Mouse (Mus musculus): ENCODE results near the gene Aurkb. TPM values are rescaled to one million over a fixed set of nuclear protein-coding genes. Genes with fewer than 3 reads are reported as not detected.

Gene Aurkb
- polyA plus RNA-seq, 1 experiment from 2014 or later = 217 TPM

DNA sequence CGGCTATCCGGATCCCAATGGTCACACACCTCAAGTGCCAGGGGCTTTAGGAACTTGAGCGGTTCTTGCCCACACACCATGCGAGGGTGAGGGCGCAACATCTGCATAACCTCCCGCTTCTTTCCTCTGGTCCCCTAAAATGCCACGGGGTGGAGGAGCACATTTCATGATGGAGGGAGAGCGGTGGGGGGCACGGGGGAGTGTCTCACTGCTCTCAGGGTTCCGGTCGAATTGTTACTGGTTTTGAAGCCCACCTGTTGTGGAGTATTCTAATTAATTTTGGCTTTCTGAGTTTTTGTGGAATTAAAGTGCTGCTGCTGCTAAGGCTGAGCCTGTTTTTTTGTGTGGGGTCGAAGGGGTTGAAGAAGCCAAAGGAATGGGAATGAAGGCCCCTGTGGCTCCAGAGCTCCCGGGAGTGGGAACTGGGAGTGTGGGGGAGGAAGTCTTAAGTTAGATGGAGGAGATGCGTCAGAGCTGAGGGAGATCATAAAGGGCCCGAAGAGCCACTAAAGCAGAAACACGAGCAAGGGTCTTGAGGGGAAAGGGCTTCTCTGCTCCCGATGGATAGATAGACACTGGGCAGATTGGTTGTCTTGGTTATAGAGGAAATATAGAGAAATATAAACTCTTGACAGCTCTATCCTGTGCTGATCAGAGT lies 15.9 kb downstream of the Aurkb start:
- no peak overlapping the region for H3K27ac ChIP-seq
- no peaks in the 10 kb centered on the region for H3K36me3 ChIP-seq
- peaks cover 54% of the 10 kb centered on the region for H3K4me1 ChIP-seq
- WGBS = 6% methylated on average over 17 of the region's 17 CpGs
- peak overlapping the region; percentile 80 for H3K4me3 ChIP-seq
- 0 out of 2 replicates have a peak, but pooled peaks cover 5% of the 10 kb centered on the region for H3K27me3 ChIP-seq (ENCODE audit: low read depth, poor library complexity, severe bottlenecking)
- DNase-seq (ENCODE audit: low spot score) = peak; percentile 50
- no peaks in the 10 kb centered on the region for H3K9me3 ChIP-seq (replicated peaks)

GRCm38 (mm10) chr11:69062194-69062760 lies 16.8 kb downstream of the Aurkb start:
- Histone ChIP-seq H3K36me3 (no peaks in the 10 kb centered on the region), H3K4me3 (peak overlapping the region; percentile 81), H3K4me1 (peaks cover 61% of the 10 kb centered on the region), H3K9me3 (replicated peaks) (no peaks in the 10 kb centered on the region), H3K27ac (no peak overlapping the region), H3K27me3 (ENCODE audit: low read depth, poor library complexity, severe bottlenecking) (0 out of 2 replicates have a peak, but pooled peaks cover 5% of the 10 kb centered on the region)
- under 1% methylated on average over 17 of the region's 17 CpGs for WGBS
- DNase-seq (ENCODE audit: low spot score) = peak; percentile 74

GRCm38 (mm10) chr11:69062761-69063224 lies 17.3 kb downstream of the Aurkb start:
- peak overlapping the region; percentile 75 for H3K27ac ChIP-seq
- H3K4me3 ChIP-seq = peak overlapping the region; percentile 81
- DNase-seq (ENCODE audit: low spot score) = peak; percentile 96
- 0 out of 2 replicates have a peak, but pooled peaks cover 5% of the 10 kb centered on the region for H3K27me3 ChIP-seq (ENCODE audit: low read depth, poor library complexity, severe bottlenecking)
- WGBS = under 1% methylated on average over 19 of the region's 19 CpGs
- peaks cover 61% of the 10 kb centered on the region for H3K4me1 ChIP-seq
- H3K9me3 ChIP-seq (replicated peaks) = no peaks in the 10 kb centered on the region
- no peaks in the 10 kb centered on the region for H3K36me3 ChIP-seq

DNA sequence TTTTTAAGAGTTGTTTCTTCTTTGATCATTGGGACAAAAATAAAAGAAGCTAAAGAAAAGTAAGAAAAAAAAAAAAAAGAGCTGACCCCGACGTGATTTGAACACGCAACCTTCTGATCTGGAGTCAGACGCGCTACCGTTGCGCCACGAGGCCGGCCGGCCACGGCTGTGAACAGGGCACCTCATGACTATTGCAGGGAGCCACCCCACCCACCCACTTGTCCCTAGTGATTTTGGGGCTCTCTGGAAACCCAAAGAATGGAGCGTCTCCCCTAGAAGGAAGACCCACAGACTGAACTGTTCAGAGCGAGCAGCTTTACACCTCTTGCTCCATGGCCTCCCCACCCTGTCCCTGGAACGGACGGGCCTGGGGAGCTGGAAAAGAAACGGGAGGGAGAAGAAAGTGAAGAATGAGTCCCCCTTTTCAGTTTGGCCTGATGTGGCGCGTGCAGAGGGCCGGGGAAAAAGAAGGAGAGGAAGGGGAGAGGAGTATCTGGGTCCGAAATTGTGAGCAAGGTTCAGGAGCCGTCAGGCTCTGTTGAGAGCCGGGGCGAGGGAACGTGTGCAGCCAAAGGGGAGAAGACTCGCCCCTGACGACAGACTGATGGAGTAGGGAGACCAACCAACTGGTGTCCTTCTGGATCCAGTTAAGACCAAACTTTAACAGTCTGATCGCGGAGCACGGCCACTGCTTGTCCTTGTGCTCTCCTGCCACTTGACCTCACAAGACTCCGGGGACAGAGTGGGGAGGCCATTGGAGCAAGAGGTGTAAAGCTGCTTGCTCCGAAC lies 18.2 kb downstream of the Aurkb start:
- Histone ChIP-seq H3K36me3 (no peaks in the 10 kb centered on the region), H3K4me3 (peak overlapping the region; percentile 81), H3K27me3 (ENCODE audit: low read depth, poor library complexity, severe bottlenecking) (0 out of 2 replicates have a peak, but pooled peaks cover 5% of the 10 kb centered on the region), H3K27ac (peak overlapping the region; percentile 82), H3K9me3 (replicated peaks) (no peaks in the 10 kb centered on the region), H3K4me1 (peaks cover 57% of the 10 kb centered on the region)
- 0% methylated on average over 31 of the region's 31 CpGs for WGBS
- peak; percentile 96 for DNase-seq (ENCODE audit: low spot score)

DNA sequence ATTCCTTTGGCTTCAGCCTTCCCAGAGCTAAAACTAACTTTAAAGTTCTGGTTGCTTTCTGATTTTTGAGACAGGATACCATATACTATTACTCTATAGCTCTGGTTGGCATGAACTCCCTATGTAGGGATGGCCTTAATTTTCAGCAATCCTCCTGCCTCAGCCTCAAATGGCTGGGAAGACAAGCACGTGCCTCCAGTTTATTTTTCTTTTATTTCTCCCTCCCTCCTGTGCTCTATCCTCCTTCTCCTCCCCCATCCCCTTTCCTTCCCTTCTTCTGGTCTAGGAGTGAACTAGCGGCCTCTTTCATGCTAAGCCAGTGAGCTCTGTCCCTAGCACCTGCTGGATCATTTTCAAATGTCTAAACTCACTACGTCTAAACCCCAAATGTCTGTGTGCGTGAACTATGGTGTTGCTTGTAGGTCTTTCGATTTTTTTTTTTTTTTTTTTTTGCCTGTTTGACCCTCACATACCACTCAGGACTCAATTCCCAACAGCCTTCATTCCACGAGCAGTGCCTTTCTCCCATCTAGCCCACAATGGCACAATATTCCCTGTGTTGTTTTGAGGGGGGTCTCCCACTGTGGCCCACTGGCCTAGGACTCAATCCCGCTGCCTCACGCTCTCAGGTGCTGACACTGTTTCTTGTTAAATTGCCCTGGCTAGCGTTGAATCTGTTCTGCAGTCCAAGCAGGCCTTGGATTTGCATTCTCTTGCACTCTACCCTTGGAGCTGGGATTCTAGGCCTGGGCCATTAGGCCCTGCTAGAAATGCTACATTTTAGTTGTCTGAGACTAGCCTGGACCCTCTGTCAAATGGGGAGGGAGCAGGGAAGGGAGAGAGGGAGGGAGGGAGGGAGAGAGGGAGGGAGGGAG lies 19.0 kb downstream of the Aurkb start:
- 46% methylated on average over 9 of the region's 9 CpGs for WGBS
- DNase-seq (ENCODE audit: low spot score) = no peak
- Histone ChIP-seq H3K4me1 (peaks cover 53% of the 10 kb centered on the region), H3K36me3 (no peaks in the 10 kb centered on the region), H3K4me3 (peak overlapping the region; percentile 81), H3K27me3 (ENCODE audit: low read depth, poor library complexity, severe bottlenecking) (0 out of 2 replicates have a peak, but pooled peaks cover 5% of the 10 kb centered on the region), H3K27ac (peak overlapping the region; percentile 82; the same call in 1 of the 2 replicates), H3K9me3 (replicated peaks) (no peaks in the 10 kb centered on the region)

DNA sequence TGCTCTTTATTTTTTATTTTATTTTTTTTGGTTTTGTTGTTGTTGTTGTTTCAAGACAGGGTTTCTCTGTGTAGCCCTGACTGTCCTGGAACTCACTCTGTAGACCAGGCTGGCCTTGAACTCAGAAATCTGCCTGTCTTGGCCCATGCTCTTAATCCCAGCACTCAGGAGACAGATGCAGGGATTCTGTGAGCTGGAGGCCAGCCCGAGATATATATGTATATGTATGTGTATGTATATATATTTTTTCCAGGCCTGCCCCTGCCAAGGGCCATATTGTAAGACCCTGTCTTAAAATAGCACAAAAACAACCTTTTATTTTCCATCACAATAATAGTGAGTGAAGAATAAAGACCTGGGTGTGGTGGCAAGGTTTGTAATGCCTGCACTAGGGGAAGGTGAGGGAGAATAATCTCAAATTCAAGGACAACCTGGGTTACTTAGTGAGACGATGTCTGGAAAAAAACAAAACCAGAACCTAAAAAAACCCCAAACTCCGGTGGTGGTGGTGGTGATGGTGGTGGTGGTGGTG lies 20.0 kb downstream of the Aurkb start:
- Histone ChIP-seq H3K27ac (no peak overlapping the region), H3K9me3 (replicated peaks) (no peaks in the 10 kb centered on the region), H3K4me1 (peaks cover 51% of the 10 kb centered on the region), H3K4me3 (no peak overlapping the region), H3K36me3 (no peaks in the 10 kb centered on the region), H3K27me3 (ENCODE audit: low read depth, poor library complexity, severe bottlenecking) (0 out of 2 replicates have a peak, but pooled peaks cover 5% of the 10 kb centered on the region)
- 51% methylated on average over 3 of the region's 3 CpGs for WGBS
- DNase-seq (ENCODE audit: low spot score) = no peak

DNA sequence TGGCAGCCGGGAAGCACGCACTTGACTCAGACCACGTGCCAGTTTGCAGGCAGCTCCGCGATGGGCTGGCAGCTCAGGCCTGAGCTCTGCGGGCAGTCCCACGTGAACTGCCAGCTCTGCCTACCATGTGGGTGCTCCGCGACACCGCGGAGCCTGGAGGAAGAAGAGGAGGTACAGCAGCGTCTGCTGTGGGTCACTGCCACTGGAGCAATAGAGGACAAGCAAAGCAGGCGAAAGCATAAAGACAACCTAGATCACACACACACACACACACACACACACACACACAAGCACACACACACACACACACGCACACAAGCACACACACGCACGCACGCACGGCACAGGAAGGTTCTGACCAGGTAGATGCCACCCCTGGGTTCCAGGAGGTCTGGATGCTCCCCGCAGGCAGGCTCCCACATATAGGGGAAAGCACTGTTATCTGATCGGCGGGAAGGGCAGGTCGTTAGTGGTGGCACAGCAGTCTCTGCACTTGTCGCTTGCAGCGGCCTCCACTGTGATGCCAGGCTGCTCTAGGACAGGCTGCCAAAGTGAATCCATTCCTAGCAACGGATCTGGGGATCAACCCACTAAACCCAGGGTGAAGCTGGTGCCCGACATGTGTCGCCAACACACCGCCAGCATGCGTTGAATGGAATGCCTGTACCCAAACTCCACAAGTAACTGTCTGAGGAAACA lies 20.9 kb downstream of the Aurkb start:
- Histone ChIP-seq H3K27ac (peak overlapping the region; percentile 12), H3K4me1 (peaks cover 47% of the 10 kb centered on the region), H3K27me3 (ENCODE audit: low read depth, poor library complexity, severe bottlenecking) (0 out of 2 replicates have a peak, but pooled peaks cover 3% of the 10 kb centered on the region), H3K9me3 (replicated peaks) (no peaks in the 10 kb centered on the region), H3K4me3 (peak overlapping the region; percentile 54), H3K36me3 (no peaks in the 10 kb centered on the region)
- DNase-seq (ENCODE audit: low spot score) = peak; percentile 58
- WGBS = under 1% methylated on average over 28 of the region's 29 CpGs

DNA sequence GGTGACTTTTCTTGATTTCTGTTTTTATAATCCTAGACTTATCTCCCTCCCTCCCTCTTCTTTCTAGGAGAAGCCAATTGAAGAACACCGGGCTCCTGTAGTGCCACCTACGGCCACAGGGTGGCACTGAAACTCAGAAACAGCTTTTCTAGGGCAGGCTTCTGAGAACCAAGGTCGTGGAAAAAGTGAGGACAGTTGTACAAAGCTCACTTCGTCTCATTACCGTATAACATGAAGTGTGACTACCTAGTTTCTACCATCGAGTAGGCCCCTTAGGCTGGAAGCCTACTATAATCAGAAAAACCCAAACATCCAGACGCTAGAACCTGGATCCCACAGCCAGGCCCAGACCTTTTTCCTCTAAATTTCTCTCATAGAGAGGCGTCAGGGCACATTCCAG lies 21.5 kb downstream of the Aurkb start:
- peaks cover 46% of the 10 kb centered on the region for H3K4me1 ChIP-seq
- DNase-seq (ENCODE audit: low spot score) = peak; percentile 87
- no peaks in the 10 kb centered on the region for H3K36me3 ChIP-seq
- WGBS = 10% methylated on average over 8 of the region's 8 CpGs
- H3K9me3 ChIP-seq (replicated peaks) = no peaks in the 10 kb centered on the region
- no peak overlapping the region for H3K27ac ChIP-seq
- H3K4me3 ChIP-seq = peak overlapping the region; percentile 54
- no peaks in the 10 kb centered on the region for H3K27me3 ChIP-seq (ENCODE audit: low read depth, poor library complexity, severe bottlenecking)

DNA sequence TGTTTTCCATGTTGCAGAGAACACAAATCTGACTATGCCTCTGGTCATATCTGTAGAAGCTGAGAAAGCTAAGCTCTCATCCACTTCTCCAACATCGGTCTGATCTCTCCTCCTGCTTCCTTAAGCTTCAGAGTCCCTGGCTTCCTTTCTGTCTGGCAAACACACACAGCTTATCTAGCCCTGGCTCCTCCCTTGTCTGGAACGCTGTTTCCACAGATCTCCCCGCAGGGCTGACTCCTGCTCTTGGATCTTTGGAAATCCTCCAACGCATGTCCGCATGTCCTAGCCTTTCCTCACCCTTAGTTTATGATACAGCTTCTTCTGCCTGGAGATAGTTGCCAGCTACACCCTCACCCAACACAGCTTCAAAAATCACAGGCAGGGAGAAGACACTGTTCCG lies 22.2 kb downstream of the Aurkb start:
- 66% methylated on average over 6 of the region's 6 CpGs for WGBS
- H3K9me3 ChIP-seq (replicated peaks) = no peaks in the 10 kb centered on the region
- H3K4me3 ChIP-seq = no peak overlapping the region
- no peaks in the 10 kb centered on the region for H3K27me3 ChIP-seq (ENCODE audit: low read depth, poor library complexity, severe bottlenecking)
- no peaks in the 10 kb centered on the region for H3K36me3 ChIP-seq
- peaks cover 51% of the 10 kb centered on the region for H3K4me1 ChIP-seq
- H3K27ac ChIP-seq = no peak overlapping the region
- no peak for DNase-seq (ENCODE audit: low spot score)

- H3K4me1 ChIP-seq = peaks cover 58% of the 10 kb centered on the region
- H3K9me3 ChIP-seq (replicated peaks) = no peaks in the 10 kb centered on the region
- no peak for DNase-seq (ENCODE audit: low spot score)
- 1% methylated on average over 13 of the region's 13 CpGs for WGBS
- H3K4me3 ChIP-seq = peak overlapping the region; percentile 74
- H3K27me3 ChIP-seq (ENCODE audit: low read depth, poor library complexity, severe bottlenecking) = no peaks in the 10 kb centered on the region
- no peaks in the 10 kb centered on the region for H3K36me3 ChIP-seq
- H3K27ac ChIP-seq = peak overlapping the region; percentile 91
Observed at GRCm38 (mm10) chr11:69070093-69070492, 24.6 kb downstream of the Aurkb start.

DNA sequence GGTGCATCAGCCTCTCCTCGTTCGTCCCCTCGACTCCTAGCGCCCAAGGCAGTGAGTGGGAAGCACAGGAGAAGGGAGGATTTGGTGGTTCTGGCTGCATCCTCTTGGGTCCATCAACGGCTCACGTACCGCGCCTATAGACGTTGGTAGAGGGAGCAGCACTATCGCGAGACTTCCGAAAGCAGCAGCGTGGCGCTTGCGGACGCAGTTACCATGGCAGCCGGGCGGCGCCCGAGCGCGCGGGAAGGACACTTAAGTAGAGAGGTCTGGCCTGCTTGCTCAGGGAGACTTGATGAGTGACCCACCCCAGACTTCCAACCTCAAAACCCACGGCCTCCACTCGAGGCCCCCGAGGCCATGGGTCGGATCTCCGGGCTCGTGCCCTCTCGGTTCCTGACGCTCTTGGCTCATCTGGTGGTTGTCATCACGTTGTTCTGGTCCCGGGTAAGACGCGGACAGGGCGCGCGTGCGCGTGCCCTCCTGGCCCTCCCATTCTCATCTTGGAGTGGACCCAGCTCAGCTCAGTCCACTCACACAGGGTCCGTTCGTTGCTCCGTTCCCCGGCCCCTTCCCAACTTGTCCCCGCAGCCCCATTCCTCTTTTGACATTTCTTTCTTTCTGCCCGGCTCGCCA lies 25.3 kb downstream of the Aurkb start, which contains the start of gene Tmem107:
TSS of gene Tmem107 (plus strand) at position 217 of the 633 bp plus-strand sequence.
- Histone ChIP-seq H3K9me3 (replicated peaks) (no peaks in the 10 kb centered on the region), H3K27ac (peak within 1 kb of the TSS; percentile 91), H3K4me3 (peak within 1 kb of the TSS; percentile 74), H3K27me3 (ENCODE audit: low read depth, poor library complexity, severe bottlenecking) (no peaks in the 10 kb centered on the region), H3K4me1 (peaks cover 55% of the 10 kb centered on the region), H3K36me3 (no peaks in the 10 kb centered on the region)
- under 1% methylated on average over 47 of the region's 47 CpGs for WGBS
- DNase-seq (ENCODE audit: low spot score) = peak; percentile 94
